Mouse (Mus musculus) spleen, adult 2 months (tissue): ENCODE measurements around the gene Clcf1. TPM values are rescaled to one million over a fixed set of nuclear protein-coding genes. Genes with fewer than 3 reads are reported as not detected.

Experiments used
- DNase-seq, 2 experiments: peaks; one replicate each; pipeline versions ENCODE4 v3.0.0 to v3.0.0-alpha.2; 2012 to 2021; ENCODE audit warnings: low spot score in 2 of 2, low read depth in 1 of 2
- H3K27ac ChIP-seq: fragments of 200-500 bp; 2 replicates; pipeline ENCODE4 v1.5.1; 2012; ENCODE audit warnings: low read length, inconsistent platforms; ENCODE audit not compliant: insufficient read depth
- H3K27me3 ChIP-seq: fragments of 200-500 bp; 2 replicates; pipeline ENCODE4 v1.6.1; 2012; ENCODE audit warnings: mild to moderate bottlenecking, moderate library complexity, low read length, inconsistent platforms; ENCODE audit not compliant: control insufficient read depth, insufficient read depth
- H3K36me3 ChIP-seq: fragments of 200-500 bp; 2 replicates; pipeline ENCODE4 v1.6.1; 2012; ENCODE audit warnings: mild to moderate bottlenecking, low read length, inconsistent platforms; ENCODE audit not compliant: control insufficient read depth, insufficient read depth
- H3K4me1 ChIP-seq: fragments of 200-500 bp; 2 replicates; pipeline ENCODE4 v1.6.1; 2011; ENCODE audit warnings: inconsistent platforms; ENCODE audit not compliant: control insufficient read depth, insufficient read depth, insufficient read length
- H3K4me3 ChIP-seq: fragments of 200-500 bp; 2 replicates; pipeline ENCODE4 v1.5.1; 2011; ENCODE audit warnings: mild to moderate bottlenecking, inconsistent platforms; ENCODE audit not compliant: insufficient read depth, insufficient read length; ENCODE audit errors: extremely low read depth
- CTCF ChIP-seq: fragments of 200-500 bp; IDR thresholded peaks from 2 replicates; pipeline ENCODE4 v1.5.1; 2011; ENCODE audit warnings: mild to moderate bottlenecking, inconsistent platforms; ENCODE audit not compliant: insufficient read depth, insufficient read length, insufficient replicate concordance; ENCODE audit errors: extremely low read depth
- POLR2A ChIP-seq: fragments of 200-500 bp; IDR thresholded peaks from 2 replicates; pipeline ENCODE4 v1.6.1; 2011; ENCODE audit warnings: low read depth, low read length, inconsistent platforms
- WGBS: fragments of 180-500 bp; shearing (Covaris S2); methylation state at CpG from one replicate; pipeline ENCODE4 v1.1.7; 2018; 5-methylcytosine and 5-hydroxymethylcytosine counted together
- polyA plus RNA-seq: library from polyadenylated mRNA; depleted of rRNA; stranded (reverse); fragments of >200 nt; gene quantifications from 2 replicates; pipeline ENCODE4 v1.2.3, GENCODE M21; 2012

The Clcf1 gene
- polyA plus RNA-seq, 1 experiment: 128 TPM

GRCm38 (mm10) chr19:4171393-4172290 lies 42.4 kb upstream of the Clcf1 start:
- Histone ChIP-seq H3K4me3 (no peak overlapping the region), H3K27ac (peak overlapping the region; percentile 65), H3K27me3 (no peaks in the 10 kb centered on the region), H3K36me3 (no peaks in the 10 kb centered on the region; the same call in 1 of the 2 replicates), H3K4me1 (peaks cover 27% of the 10 kb centered on the region)
- 31% methylated on average over 13 of the region's 13 CpGs for WGBS
- TF ChIP-seq CTCF: no peak
- TF ChIP-seq POLR2A: no peak
- no peak for DNase-seq

- WGBS: 89% methylated on average over 11 of the region's 11 CpGs
- no peak for DNase-seq
- peaks cover 27% of the 10 kb centered on the region for H3K4me1 ChIP-seq
- H3K27me3 ChIP-seq: no peaks in the 10 kb centered on the region
- H3K4me3 ChIP-seq: no peak overlapping the region
- no peaks in the 10 kb centered on the region; the same call in 1 of the 2 replicates for H3K36me3 ChIP-seq
- H3K27ac ChIP-seq: no peak overlapping the region
- no peak for TF ChIP-seq CTCF
- no peak for TF ChIP-seq POLR2A
Measured at GRCm38 (mm10) chr19:4172925-4173324, 41.1 kb upstream of the Clcf1 start.

GRCm38 (mm10) chr19:4175368-4175947 lies 38.6 kb upstream of the Clcf1 start, which contains the start of gene Carns1:
Gene Carns1, minus strand, starts transcription at chr19:4175479.
- peaks cover 7% of the 10 kb centered on the region for H3K36me3 ChIP-seq
- no peak within 1 kb of the TSS for H3K27ac ChIP-seq
- TF ChIP-seq CTCF (no peak), POLR2A (no peak)
- no peaks in the 10 kb centered on the region for H3K27me3 ChIP-seq
- no peak within 1 kb of the TSS for H3K4me3 ChIP-seq
- H3K4me1 ChIP-seq: peaks cover 19% of the 10 kb centered on the region; the same call in 1 of the 2 replicates
- 73% methylated on average over 11 of the region's 11 CpGs for WGBS
- no peak for DNase-seq

GRCm38 (mm10) chr19:4180411-4180810 lies 33.6 kb upstream of the Clcf1 start:
- Histone ChIP-seq H3K27me3 (no peaks in the 10 kb centered on the region), H3K4me1 (peaks cover 27% of the 10 kb centered on the region), H3K27ac (no peak overlapping the region), H3K36me3 (peaks cover 33% of the 10 kb centered on the region), H3K4me3 (no peak overlapping the region)
- TF ChIP-seq CTCF: no peak
- no peak for TF ChIP-seq POLR2A
- WGBS: 93% methylated on average over 7 of the region's 7 CpGs
- DNase-seq: no peak

GRCm38 (mm10) chr19:4181892-4182291 lies 32.1 kb upstream of the Clcf1 start:
- DNase-seq: peak; percentile 79 to 85
- H3K27ac ChIP-seq: peak overlapping the region; percentile 50
- no peaks in the 10 kb centered on the region for H3K27me3 ChIP-seq
- 35% methylated on average over 3 of the region's 3 CpGs for WGBS
- TF ChIP-seq CTCF: no peak
- no peak for TF ChIP-seq POLR2A
- no peak overlapping the region for H3K4me3 ChIP-seq
- peaks cover 40% of the 10 kb centered on the region for H3K4me1 ChIP-seq
- peaks cover 39% of the 10 kb centered on the region for H3K36me3 ChIP-seq

GRCm38 (mm10) chr19:4183689-4184088 lies 30.3 kb upstream of the Clcf1 start:
- Histone ChIP-seq H3K27me3 (no peaks in the 10 kb centered on the region), H3K36me3 (peaks cover 47% of the 10 kb centered on the region), H3K27ac (peak overlapping the region; percentile 94; the same call in 1 of the 2 replicates), H3K4me1 (peaks cover 55% of the 10 kb centered on the region), H3K4me3 (no peak overlapping the region)
- no peak for DNase-seq
- TF ChIP-seq POLR2A (no peak), CTCF (no peak)
- WGBS: 82% methylated on average over 2 of the region's 2 CpGs
